Mouse (Mus musculus): ENCODE measurements around the gene Mcu.

Mcu gene

DNA sequence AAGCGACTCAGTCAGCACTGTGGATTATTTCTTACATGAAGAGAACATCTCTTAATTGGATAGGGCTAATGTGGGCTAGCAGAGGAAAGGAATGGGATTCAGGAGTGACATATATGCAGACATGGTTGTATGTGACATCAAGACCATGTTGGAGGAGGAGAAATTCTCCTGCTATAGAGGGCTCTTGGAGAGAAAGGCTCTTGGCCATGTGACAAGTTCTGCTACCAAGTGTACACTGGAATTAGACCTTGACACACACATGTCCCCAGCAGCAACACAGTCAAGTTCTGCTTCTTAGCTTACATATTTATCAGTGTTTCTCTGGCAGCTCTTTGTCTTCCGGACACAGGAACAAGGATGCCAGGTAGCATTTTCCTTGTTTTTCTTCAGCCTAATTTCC is 129.1 kb downstream of the Mcu start:
- DNase-seq, result no peak

GRCm38 (mm10) chr10:59484318-59484717 is 132.2 kb downstream of the Mcu start:
- no peak for DNase-seq

DNA sequence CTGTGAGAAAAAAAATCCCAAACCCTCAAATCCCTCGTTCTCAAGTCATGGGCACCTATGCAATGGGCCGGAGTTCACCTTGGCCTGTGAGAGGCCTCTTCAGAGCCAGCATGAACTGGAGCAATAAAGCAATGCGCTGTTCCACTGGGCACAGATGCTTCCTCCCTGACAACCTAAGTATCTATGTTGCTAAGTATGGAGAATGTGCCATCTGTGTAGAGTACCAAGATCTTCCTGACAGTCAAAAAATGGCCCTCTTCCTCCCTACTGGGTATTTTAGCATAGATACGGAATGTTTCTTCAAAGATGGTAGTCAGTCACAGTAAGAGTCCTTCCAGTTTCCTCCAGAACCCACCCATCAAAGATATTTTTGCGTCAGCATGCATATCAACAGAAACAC is 135.1 kb downstream of the Mcu start:
- no peak for DNase-seq

- DNase-seq, result peak; percentile 47
Observed at GRCm38 (mm10) chr10:59470451-59470850, 146.0 kb downstream of the Mcu start.

DNA sequence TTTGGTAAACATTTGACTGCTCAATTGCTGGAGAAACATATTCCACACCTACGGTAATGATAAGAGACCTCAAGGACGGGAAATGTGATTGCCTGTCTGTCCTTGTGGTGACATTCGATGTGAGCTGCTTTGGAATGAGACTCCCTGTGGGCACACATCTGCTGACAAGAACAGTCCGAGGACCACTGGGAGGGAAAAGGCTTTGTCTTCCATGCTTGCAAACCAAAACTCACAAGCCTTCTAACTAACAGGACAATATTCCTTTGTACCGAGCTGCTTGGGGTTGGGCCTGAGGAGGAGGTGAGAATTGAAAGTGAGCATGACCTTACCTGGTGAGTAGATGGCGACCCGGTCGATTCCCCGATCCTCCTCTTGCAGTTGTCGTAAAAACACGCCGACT is 149.2 kb downstream of the Mcu start:
- DNase-seq, result no peak

DNA sequence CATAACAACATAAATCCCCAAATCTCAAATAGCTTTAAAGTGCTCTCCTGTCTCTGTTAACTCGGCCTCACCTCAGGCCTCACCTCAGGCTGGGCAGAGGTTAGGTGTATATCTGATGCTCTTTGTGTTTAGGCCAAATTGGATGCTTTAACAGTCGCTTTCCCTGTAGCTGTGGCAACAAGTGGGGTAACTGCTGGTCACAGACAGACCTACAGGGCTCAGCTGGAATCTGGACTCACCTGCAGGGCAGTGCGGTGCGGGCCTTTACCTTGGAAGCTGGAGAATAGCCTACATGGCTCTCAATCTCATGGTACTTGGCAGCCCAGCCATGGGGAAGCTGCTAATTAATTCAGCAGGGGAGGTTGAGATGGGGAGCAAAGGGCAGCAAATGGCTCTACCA is 149.9 kb downstream of the Mcu start:
- no peak for DNase-seq

DNA sequence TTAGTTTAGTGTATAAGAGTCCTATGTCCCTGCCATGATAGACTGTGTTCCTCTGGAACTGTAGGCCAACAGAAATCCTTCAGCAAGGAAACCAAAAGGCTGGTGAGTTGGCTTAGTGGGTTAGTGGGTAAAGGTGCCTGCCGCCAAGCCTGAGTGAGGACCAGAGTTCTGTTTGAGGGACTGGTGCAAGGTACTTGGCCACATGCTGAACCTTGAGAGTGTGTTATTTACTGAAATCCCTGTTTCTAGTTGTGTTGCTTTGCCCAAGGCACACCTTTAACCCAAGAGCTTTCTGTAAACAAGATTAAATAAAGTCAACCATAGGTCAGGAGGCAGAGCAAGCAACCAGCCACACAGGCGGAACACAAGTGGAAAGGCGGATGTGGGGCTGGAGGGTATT is 150.9 kb downstream of the Mcu start:
- no peak for DNase-seq

- DNase-seq, result no peak
Observed at GRCm38 (mm10) chr10:59462307-59462706, 154.2 kb downstream of the Mcu start.

- DNase-seq, result no peak
Observed at GRCm38 (mm10) chr10:59459767-59460166, 156.7 kb downstream of the Mcu start.

DNA sequence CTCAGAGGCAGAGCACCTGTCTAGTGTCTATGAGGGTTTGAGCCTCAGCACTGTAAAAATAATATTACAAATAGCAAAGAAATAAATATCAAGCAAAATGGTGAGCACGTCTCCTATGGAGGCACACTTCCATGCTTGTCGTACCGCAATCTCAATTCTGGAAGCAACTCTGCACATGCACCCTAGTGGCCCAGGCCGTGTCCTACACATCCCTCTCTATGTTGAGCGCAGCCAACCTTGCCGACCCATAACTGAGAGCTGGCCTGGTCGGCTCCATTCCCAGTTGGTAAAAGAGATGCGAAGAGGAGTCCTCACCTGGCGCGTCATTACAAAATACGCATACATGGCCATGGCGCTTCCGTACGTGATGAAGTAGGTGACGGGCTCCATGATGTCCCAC is 161.9 kb downstream of the Mcu start:
- no peak for DNase-seq

DNA sequence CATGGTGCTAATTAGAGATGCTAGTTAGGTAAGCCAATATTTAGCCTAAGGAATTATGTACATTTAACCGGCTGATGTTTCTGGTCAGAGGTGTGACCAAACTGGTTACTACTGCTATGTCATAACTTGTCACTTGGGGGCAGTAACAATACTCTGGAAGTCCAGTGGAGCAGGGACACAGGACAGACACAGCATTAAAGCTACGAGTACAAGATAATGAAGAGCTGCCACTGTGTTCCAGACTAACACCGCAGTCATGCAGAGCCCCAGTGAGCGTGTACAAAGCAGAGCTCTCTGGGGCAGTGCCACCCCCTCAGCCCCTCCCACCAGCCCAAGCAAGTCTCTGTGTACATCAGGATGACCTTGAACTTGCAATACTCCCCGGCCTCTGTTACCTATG is 164.7 kb downstream of the Mcu start:
- DNase-seq, result no peak

- no peak for DNase-seq
Observed at GRCm38 (mm10) chr10:59447546-59447945, 168.9 kb downstream of the Mcu start.

DNA sequence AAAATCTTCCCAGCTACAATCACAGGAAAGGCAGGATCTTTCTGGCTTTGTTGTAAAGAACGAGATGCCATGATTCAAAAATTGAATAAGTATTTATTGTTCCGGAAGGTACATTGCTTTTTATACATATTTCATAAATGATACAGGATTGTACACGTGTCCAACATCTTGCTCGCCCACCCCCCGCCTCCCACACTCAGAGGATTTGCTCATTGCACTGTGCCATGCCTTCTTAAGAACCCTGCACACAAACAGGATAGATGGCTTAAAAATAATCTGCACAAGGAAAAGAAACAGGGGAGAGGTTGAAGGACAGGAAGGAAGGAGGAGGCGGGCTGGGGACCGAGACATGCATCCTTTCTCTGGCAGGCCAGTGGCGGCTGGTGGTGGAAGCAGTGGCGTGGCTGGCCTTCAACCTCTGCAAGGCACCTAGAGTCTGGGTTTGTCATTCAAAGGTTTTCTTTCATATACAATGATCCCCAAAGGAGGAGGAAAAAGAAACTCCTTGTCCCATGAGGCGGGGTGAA is 169.5 kb downstream of the Mcu start:
- DNase-seq, result no peak

DNA sequence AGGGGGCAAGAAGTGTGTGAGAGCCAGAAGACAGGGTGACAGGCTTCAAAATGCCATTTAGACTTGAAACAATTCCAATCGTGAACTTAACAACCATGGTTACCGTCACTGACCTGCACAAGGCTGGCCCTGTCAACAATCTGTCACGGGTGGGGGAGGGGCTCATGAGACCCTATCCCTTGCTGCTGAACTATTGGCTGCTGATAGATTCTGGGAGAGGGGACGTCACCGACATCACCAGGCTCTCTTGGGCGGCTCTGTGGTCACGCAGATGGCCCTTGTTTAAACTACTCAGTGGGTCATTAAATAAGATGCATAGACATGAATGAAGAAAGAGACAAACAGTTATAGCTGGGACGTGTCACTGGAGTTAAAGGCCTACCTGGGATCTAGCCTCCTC is 171.9 kb downstream of the Mcu start:
- DNase-seq, result no peak

DNA sequence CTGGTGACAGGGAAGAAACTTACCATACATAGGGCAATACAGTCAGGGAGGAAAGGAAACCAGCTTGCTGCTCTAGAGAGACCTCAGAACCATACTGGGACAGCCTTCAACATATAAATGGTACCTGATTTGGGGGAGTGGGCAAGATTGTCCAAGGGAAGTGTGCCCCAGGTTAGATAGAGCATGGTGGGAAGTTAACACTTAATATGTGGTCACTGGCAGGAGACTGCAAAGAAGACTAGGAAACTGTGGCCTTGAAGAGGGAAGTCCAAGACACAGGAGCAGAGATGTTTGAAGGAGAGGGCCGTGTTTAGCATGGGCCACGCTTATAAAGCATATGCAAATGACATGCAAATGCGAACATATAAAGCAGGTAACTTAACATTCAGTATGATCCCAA is 172.4 kb downstream of the Mcu start:
- no peak for DNase-seq

GRCm38 (mm10) chr10:59443212-59443611 is 173.3 kb downstream of the Mcu start:
- no peak for DNase-seq

DNA sequence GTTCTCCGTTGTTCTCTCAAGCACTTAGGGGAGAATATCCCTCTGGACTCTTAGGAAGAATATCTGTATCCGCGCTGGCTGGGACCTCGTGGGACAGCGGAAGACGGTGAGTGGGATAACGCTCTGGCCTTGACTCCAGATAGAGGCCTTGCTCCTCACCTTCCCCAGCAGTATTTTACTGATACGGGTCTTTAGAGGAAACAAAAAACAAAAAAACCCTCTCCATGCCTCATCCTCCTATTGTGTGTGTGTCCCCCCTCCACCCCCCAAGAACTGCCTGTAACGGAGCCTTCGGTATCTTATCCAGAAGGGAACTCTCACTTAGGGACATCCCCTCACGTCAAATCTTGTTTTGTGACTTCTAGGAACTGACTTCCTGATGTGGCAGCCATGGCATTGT is 174.8 kb downstream of the Mcu start, which contains the start of gene Oit3:
TSS of gene Oit3 (minus strand) at position 44 of the 400 bp plus-strand sequence.
- no peak for DNase-seq

GRCm38 (mm10) chr10:59440177-59440576 is 176.3 kb downstream of the Mcu start:
- no peak for DNase-seq

GRCm38 (mm10) chr10:59439508-59439931 is 177.0 kb downstream of the Mcu start:
- DNase-seq, result no peak

DNA sequence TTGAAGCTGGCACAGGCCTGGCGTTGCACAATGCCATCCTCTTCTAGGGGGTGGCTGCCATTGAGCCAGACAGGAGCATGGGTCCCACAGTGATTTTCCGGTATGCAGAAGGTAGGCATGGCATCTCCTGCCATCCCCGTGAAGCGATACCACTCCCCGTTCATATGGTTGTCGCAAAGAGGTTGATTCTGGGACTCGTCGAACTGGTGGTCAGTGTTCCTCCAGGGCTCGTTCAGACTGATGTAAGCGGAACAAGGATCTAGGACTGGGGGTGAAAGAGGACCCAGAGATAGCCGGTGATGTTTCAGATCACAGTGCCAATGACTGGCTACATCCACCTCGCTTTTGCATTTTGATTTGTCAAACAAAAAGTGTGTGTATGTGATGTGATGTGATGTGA is 177.8 kb downstream of the Mcu start:
- no peak for DNase-seq

DNA sequence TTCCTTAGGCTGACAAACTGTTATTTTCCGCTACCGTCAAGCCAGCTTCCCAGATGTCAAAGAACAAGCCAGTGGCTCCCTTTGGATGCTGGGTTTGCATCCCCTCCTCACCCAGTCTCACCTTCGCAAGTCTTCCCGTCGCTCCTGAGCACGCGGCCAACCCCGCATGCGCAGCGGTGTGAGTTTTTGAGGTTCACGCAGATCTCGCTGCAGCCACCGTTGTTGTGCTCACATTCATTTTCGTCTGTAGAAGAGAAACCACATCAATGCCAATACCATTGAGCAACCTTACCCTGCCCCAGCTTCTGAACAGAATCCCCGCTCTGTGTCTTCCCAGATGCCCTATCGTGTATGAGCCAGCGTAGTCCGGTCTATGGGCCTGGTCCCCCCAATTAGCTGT is 180.7 kb downstream of the Mcu start:
- no peak for DNase-seq

DNA sequence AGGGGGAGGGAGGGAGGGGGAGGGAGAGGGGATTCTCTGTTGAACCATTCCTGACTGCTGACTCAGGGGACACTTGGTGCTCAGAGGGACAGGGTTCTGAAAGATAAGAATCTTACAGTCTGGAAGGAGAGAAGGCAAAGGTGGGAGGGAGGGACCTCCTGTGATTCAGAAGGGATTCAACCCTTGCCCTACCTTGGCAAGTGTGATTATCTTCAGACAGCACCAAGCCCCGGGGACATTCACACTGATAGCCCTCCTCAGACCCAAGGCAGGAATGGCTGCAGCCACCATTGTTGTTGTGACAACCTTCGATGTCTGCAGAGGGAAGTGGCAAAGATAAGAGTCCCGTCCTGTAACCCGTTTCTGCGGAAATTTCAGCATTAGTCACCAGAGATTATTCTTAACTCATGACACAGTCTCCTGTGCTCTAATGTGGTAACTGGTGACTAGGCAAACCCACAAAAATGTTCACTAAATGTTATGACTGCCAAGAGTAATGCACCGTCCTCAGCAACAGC is 185.7 kb downstream of the Mcu start:
- no peak for DNase-seq

GRCm38 (mm10) chr10:59429448-59430135 is 186.9 kb downstream of the Mcu start:
- no peak for DNase-seq

DNA sequence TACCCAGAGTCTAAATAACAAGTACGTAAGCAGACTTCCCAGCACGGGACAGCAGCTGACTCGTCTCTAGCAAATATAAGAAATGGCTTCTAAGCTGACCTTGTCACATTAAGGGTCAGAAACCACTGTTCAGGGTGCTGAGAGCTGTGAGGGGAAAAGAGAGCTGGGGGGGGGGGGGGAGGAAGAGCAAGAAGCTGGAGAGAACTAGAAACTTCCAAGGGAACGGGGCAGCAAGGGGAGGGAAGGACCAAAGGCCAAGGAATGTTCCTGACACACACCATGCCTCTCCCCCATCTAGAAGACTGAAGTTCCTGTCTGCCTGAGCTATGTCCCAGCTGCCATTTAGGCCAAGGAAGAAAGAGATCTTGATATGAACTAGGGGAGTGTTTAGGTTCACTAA is 190.1 kb downstream of the Mcu start:
- DNase-seq, result no peak

DNA sequence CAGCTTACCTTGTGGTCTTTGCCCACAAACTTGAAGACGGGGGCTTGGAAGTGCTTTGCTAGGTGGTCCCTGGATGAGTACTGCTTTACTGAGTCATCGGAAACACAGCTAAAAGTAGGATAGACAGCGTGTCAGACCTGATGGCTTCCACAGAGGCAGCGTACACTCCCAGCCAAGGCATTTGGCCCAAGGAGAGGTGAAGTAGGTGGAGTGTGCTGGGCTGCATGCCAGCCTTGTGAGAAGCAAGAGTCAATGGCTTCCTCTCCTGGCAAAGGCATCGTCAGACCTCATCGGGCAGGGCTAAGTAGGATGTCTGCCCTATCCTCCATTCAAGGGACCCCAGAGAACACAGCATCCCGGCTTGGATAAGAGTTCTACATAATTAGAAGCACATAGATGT is 191.1 kb downstream of the Mcu start:
- no peak for DNase-seq
